Mouse (Mus musculus) kidney, embryonic 15.5 days (tissue): ENCODE results near the gene Gm49373. TPM values are rescaled to one million over a fixed set of nuclear protein-coding genes. Genes with fewer than 3 reads are reported as not detected.

Experiments used
- ATAC-seq: fragments of 200-750 bp; cut with Nextera tagmentation; replicated peaks from 2 replicates; pipeline ENCODE4 v1.8.0; 2017; ENCODE audit warnings: moderate TSS enrichment; ENCODE audit not compliant: low FRiP score
- H3K27ac ChIP-seq: fragments of 300-500 bp; sonication (generic); 2 replicates; pipeline ENCODE4 v1.5.1; 2015; ENCODE audit warnings: mild to moderate bottlenecking, inconsistent platforms
- H3K27me3 ChIP-seq: fragments of 300-500 bp; sonication (generic); 2 replicates; pipeline ENCODE4 v1.6.1; 2015; ENCODE audit warnings: inconsistent platforms
- H3K36me3 ChIP-seq: fragments of 300-500 bp; sonication (generic); 2 replicates; pipeline ENCODE4 v1.6.1; 2015; ENCODE audit warnings: inconsistent platforms
- H3K4me1 ChIP-seq: fragments of 300-500 bp; sonication (generic); 2 replicates; pipeline ENCODE4 v1.6.1; 2015; ENCODE audit warnings: inconsistent platforms
- H3K4me2 ChIP-seq: fragments of 300-500 bp; sonication (generic); 2 replicates; pipeline ENCODE4 v1.6.1; 2015; ENCODE audit warnings: moderate library complexity, mild to moderate bottlenecking, inconsistent platforms
- H3K4me3 ChIP-seq: fragments of 300-500 bp; sonication (generic); replicated peaks from 2 replicates; pipeline ENCODE4 v1.5.1; 2015; ENCODE audit warnings: mild to moderate bottlenecking, inconsistent platforms
- H3K9ac ChIP-seq: fragments of 300-500 bp; sonication (generic); 2 replicates; pipeline ENCODE4 v1.6.1; 2015; ENCODE audit warnings: mild to moderate bottlenecking, inconsistent platforms
- H3K9me3 ChIP-seq: fragments of 300-500 bp; sonication (generic); replicated peaks from 2 replicates; pipeline ENCODE4 v1.6.1; 2016; ENCODE audit warnings: inconsistent platforms
- WGBS: fragments of 180-500 bp; shearing (Covaris S2); methylation state at CpG from one replicate; pipeline ENCODE4 v1.1.7; 2015; ENCODE audit warnings: mixed read lengths; 5-methylcytosine and 5-hydroxymethylcytosine counted together
- polyA plus RNA-seq: library from polyadenylated mRNA; unstranded; fragments of >200 nt; fragmentation: Nextera tagmentation; extraction: Ambion mirVana; gene quantifications from 2 replicates; pipeline ENCODE4 v1.2.1, GENCODE M21; 2015

The Gm49373 gene
- polyA plus RNA-seq, 1 experiment from 2014 or later: 0.45 TPM

GRCm38 (mm10) chr9:21097793-21098192 lies 24.9 kb upstream of the Gm49373 start:
- Histone ChIP-seq H3K4me1 (no peaks in the 10 kb centered on the region), H3K27me3 (no peaks in the 10 kb centered on the region), H3K9ac (no peak overlapping the region), H3K36me3 (0 out of 2 replicates have a peak, but pooled peaks cover 7% of the 10 kb centered on the region), H3K4me3 (no peak overlapping the region), H3K27ac (no peak overlapping the region), H3K4me2 (no peak overlapping the region), H3K9me3 (no peaks in the 10 kb centered on the region)
- WGBS: 78% methylated on average over 8 of the region's 8 CpGs
- ATAC-seq: no peak

GRCm38 (mm10) chr9:21095958-21096357 lies 23.1 kb upstream of the Gm49373 start:
- no peak overlapping the region for H3K27ac ChIP-seq
- WGBS: 93% methylated on average over 4 of the region's 4 CpGs
- no peaks in the 10 kb centered on the region for H3K27me3 ChIP-seq
- ATAC-seq: no peak
- H3K9ac ChIP-seq: no peak overlapping the region
- 0 out of 2 replicates have a peak, but pooled peaks cover 4% of the 10 kb centered on the region for H3K36me3 ChIP-seq
- H3K4me2 ChIP-seq: no peak overlapping the region
- no peak overlapping the region for H3K4me3 ChIP-seq
- H3K9me3 ChIP-seq: no peaks in the 10 kb centered on the region
- H3K4me1 ChIP-seq: peaks cover 4% of the 10 kb centered on the region

- Histone ChIP-seq H3K9ac (no peak overlapping the region), H3K4me3 (no peak overlapping the region), H3K36me3 (peaks cover 23% of the 10 kb centered on the region), H3K9me3 (no peaks in the 10 kb centered on the region), H3K4me2 (no peak overlapping the region), H3K27me3 (no peaks in the 10 kb centered on the region), H3K27ac (no peak overlapping the region), H3K4me1 (peaks cover 19% of the 10 kb centered on the region)
- WGBS: 94% methylated on average over 9 of the region's 9 CpGs
- no peak for ATAC-seq
These were observed 20.5 kb upstream of the Gm49373 start for GRCm38 (mm10) chr9:21093423-21093822.

- H3K4me1 ChIP-seq: peaks cover 19% of the 10 kb centered on the region
- no peaks in the 10 kb centered on the region for H3K9me3 ChIP-seq
- peak within 1 kb of the TSS; percentile 85 for H3K4me3 ChIP-seq
- peaks cover 39% of the 10 kb centered on the region for H3K36me3 ChIP-seq
- ATAC-seq: peak; percentile 100
- H3K9ac ChIP-seq: peak within 1 kb of the TSS; percentile 82
- under 1% methylated on average over 54 of the region's 54 CpGs for WGBS
- H3K27ac ChIP-seq: peak within 1 kb of the TSS; percentile 96
- H3K4me2 ChIP-seq: peak within 1 kb of the TSS; percentile 75
- H3K27me3 ChIP-seq: no peaks in the 10 kb centered on the region
These were observed 18.9 kb upstream of the Gm49373 start, which contains the start of the genes Gm38431 and Raver1 for GRCm38 (mm10) chr9:21091707-21092320. Gm38431 (minus strand) TSS chr9:21091997. Raver1 (minus strand) TSS chr9:21092008.

DNA sequence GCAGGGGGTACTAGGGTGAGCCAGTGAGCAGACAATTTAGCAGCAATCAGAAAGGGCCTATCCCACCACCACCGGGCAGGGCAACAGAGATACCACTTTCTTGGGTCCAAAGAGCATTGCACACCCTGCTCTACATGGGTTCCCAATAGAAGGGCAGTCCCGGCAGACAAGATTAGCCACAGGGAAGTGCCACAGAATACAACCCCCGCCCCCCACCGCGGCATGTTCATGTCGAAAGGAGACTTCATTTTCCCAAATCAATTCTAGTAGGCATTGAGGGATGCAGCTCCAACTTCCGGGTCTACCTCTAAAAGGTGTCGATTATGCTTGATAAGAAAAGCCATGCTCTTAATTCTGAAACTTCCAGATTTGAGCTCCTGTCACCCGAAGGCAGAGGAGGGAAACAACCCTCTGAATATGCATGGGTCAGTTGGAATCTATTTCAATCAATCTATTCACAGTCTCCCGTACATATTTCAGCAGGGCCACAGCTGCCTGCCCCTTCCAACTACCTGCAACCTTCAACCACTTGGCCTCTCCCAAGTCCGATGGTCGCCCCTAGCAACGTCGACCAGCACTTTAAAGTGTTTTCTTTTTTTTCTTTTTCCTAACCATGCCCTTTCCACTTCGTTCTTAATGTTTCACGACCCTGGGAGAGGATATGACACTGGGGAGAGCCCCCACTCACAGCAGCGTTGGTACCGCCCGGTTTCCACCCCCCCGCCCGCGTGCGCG lies 18.2 kb upstream of the Gm49373 start:
- Histone ChIP-seq H3K27me3 (no peaks in the 10 kb centered on the region), H3K4me2 (peak overlapping the region; percentile 75), H3K9ac (peak overlapping the region; percentile 82), H3K4me3 (peak overlapping the region; percentile 85), H3K27ac (peak overlapping the region; percentile 96), H3K36me3 (peaks cover 46% of the 10 kb centered on the region), H3K4me1 (peaks cover 19% of the 10 kb centered on the region), H3K9me3 (no peaks in the 10 kb centered on the region)
- ATAC-seq: no peak; the same call in 1 of the 2 replicates
- 2% methylated on average over 24 of the region's 24 CpGs for WGBS

DNA sequence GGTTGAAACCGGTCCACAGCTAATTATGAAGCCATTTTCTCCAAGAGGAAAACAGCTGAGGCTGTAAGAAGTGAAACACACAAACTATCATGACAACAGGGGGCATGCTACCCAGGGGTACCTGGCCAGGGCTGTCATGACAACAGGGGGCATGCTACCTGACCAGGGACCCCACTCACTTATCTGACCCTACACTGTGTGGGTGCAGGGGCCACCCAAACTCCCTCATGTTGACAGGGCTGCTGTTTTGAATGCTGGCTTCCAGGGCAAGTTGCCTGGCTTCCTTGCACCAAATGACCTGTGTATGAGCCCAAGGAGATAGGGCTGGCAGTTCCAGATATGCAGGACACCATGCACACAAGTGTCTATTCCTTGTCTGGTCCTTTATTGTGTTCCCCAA lies 17.6 kb upstream of the Gm49373 start:
- ATAC-seq: no peak
- H3K4me1 ChIP-seq: peaks cover 19% of the 10 kb centered on the region
- peaks cover 52% of the 10 kb centered on the region for H3K36me3 ChIP-seq
- H3K9me3 ChIP-seq: no peaks in the 10 kb centered on the region
- no peak overlapping the region for H3K27ac ChIP-seq
- H3K27me3 ChIP-seq: no peaks in the 10 kb centered on the region
- 91% methylated on average over 1 of the region's 1 CpGs for WGBS
- peak overlapping the region; percentile 82 for H3K9ac ChIP-seq
- H3K4me3 ChIP-seq: peak overlapping the region; percentile 85
- H3K4me2 ChIP-seq: peak overlapping the region; percentile 75

- ATAC-seq: no peak
These were observed 10.4 kb upstream of the Gm49373 start for GRCm38 (mm10) chr9:21083324-21083723.

GRCm38 (mm10) chr9:21081127-21081526 lies 8.2 kb upstream of the Gm49373 start:
- Histone ChIP-seq H3K27ac (no peak overlapping the region), H3K9ac (no peak overlapping the region), H3K9me3 (no peaks in the 10 kb centered on the region), H3K4me1 (no peaks in the 10 kb centered on the region), H3K4me2 (no peak overlapping the region), H3K36me3 (peaks cover 97% of the 10 kb centered on the region), H3K27me3 (no peaks in the 10 kb centered on the region), H3K4me3 (no peak overlapping the region)
- no peak for ATAC-seq
- WGBS: 88% methylated on average over 9 of the region's 9 CpGs

More at GRCm38 (mm10) chr9:21083324-21083723, 10.4 kb upstream of the Gm49373 start:
- H3K4me3 ChIP-seq: no peak overlapping the region
- no peak overlapping the region for H3K4me2 ChIP-seq
- no peaks in the 10 kb centered on the region for H3K27me3 ChIP-seq
- no peak overlapping the region for H3K9ac ChIP-seq
- WGBS: 89% methylated on average over 3 of the region's 3 CpGs
- no peaks in the 10 kb centered on the region for H3K4me1 ChIP-seq
- no peaks in the 10 kb centered on the region for H3K9me3 ChIP-seq
- H3K36me3 ChIP-seq: peaks cover 97% of the 10 kb centered on the region
- H3K27ac ChIP-seq: no peak overlapping the region

DNA sequence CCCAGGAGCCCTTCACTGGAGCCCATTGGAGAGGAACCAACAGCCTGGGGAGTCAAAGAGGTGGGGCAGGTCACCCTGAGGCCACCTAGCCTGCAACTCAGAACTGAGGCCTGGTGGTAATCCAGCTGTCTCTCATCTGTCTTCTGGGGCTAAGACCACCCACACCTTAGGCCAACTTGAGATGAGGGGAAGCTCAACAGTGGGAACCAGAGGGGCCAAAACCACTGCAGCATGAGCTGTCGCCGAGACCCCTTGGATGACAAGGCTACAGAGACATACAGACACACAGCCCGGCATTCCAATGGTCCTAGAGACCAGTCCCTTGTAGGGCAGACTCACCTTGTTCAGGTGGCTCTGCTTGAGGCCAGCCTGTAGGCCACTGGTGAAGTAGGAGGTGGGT lies 2.7 kb upstream of the Gm49373 start:
- Histone ChIP-seq H3K9ac (no peak overlapping the region), H3K36me3 (peaks cover 77% of the 10 kb centered on the region), H3K9me3 (no peaks in the 10 kb centered on the region), H3K4me3 (no peak overlapping the region), H3K4me2 (no peak overlapping the region), H3K27me3 (no peaks in the 10 kb centered on the region), H3K27ac (no peak overlapping the region), H3K4me1 (peaks cover 18% of the 10 kb centered on the region)
- 93% methylated on average over 3 of the region's 3 CpGs for WGBS
- no peak for ATAC-seq

DNA sequence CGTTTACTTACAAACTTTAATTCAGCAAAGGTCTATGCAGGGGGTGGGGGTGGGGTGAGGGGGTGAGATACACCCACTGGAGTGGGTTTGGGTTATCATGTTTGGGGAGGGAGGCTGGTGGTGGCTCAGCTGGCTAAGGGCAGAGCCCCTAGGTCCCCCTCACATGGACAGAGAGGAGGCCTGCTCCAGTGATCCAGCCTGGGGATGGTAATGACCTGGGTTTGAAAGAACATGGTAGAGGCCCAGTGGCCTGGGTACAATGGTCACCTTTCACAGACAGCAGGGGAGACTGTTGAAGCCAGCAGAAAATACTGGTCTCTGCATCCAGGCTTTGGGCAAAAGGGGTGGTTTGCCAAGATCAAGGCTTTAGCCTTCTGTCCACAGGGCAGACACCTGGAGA lies 1.3 kb upstream of the Gm49373 start:
- H3K27ac ChIP-seq: 0 out of 2 replicates have a peak overlapping the region, but pooled peaks have one; percentile 80
- no peak overlapping the region for H3K4me2 ChIP-seq
- H3K4me3 ChIP-seq: no peak overlapping the region
- ATAC-seq: no peak
- no peaks in the 10 kb centered on the region for H3K27me3 ChIP-seq
- H3K36me3 ChIP-seq: peaks cover 74% of the 10 kb centered on the region
- WGBS: 80% methylated on average over 1 of the region's 1 CpGs
- H3K9ac ChIP-seq: no peak overlapping the region
- H3K4me1 ChIP-seq: peaks cover 18% of the 10 kb centered on the region
- H3K9me3 ChIP-seq: no peaks in the 10 kb centered on the region

DNA sequence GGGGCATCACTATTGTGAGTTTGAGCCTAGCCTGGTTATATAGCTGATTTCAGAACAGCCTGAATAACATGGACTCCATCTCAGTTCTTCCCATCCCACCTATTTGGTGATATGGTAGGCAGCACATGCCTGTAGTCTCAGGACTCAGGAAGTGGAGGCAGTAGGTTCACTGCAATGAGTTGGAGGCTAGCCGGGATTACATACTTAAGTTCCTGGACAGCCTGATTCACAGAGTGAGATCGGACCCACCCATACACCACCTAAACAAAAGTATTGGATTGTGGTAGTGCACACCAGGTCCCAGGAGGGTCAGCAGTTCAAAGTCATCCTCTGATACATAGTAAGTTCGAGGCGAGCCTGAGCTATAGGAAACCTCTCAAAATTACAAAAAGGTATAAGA lies 255 bp downstream of the Gm49373 start:
- peak overlapping the region; percentile 80 for H3K27ac ChIP-seq
- H3K4me3 ChIP-seq: peak overlapping the region; percentile 95
- H3K36me3 ChIP-seq: peaks cover 69% of the 10 kb centered on the region
- 0 out of 2 replicates have a peak, but pooled peaks have one; percentile 7 for ATAC-seq
- peak overlapping the region; percentile 89 for H3K9ac ChIP-seq
- no peaks in the 10 kb centered on the region for H3K9me3 ChIP-seq
- H3K4me2 ChIP-seq: peak overlapping the region; percentile 87
- no peaks in the 10 kb centered on the region for H3K27me3 ChIP-seq
- H3K4me1 ChIP-seq: peaks cover 18% of the 10 kb centered on the region
- WGBS: 12% methylated on average over 4 of the region's 4 CpGs

DNA sequence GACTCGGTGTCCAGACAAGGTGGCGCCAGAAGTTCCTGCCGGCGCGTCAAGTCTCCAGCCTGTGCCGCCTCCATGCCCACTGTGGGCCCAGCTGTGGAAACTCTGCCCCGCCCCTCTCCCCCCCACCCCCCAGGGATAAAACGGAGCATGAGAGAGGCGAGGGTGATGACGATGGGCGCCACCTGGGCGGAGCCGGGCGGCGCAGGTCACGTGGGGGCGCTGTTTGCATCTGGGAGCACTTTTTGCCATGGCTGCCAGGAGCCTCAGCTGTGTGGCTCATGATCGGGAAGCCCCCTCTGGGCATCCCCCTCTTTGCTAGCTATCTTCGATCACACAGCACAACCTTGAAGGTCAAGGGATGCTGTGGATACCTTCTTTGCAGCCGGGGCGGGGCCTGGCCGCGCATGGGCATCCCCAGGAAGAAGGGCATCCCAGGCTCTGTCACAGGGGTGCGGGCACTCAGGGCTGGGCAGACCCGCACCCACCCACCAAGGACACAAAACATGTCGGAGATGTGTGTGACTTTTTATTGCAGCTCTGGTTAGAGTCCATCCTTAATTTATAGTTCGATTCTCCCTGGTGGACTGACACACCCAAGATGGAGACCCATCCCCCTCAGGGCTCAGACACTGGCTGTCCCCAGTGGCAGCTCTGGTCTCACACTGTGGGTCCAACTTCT lies 5.8 kb downstream of the Gm49373 start, which contains the start of gene Zglp1:
TSS of gene Zglp1 (minus strand) at position 88 of the 679 bp plus-strand sequence.
- Histone ChIP-seq H3K9ac (no peak within 1 kb of the TSS), H3K27ac (no peak within 1 kb of the TSS), H3K27me3 (no peaks in the 10 kb centered on the region), H3K36me3 (peaks cover 67% of the 10 kb centered on the region), H3K9me3 (no peaks in the 10 kb centered on the region), H3K4me2 (no peak within 1 kb of the TSS), H3K4me1 (peaks cover 5% of the 10 kb centered on the region; the same call in 1 of the 2 replicates), H3K4me3 (no peak within 1 kb of the TSS)
- ATAC-seq: no peak
- 87% methylated on average over 27 of the region's 27 CpGs for WGBS
